Mouse (Mus musculus) E14TG2a.4 (cell line): ENCODE results near the gene Cldn1.

ENCODE experiments used
- CTCF ChIP-seq: conservative IDR thresholded peaks from 2 replicates; pipeline ENCODE4 v1.5.1; 2014; ENCODE audit warnings: low read length
- NANOG ChIP-seq: IDR thresholded peaks from 2 replicates; pipeline ENCODE4 v1.6.1; 2014; ENCODE audit warnings: borderline replicate concordance, low read length, mixed read lengths
- POU5F1 ChIP-seq: IDR thresholded peaks from 2 replicates; pipeline ENCODE4 v1.6.1; 2014; ENCODE audit warnings: low read length, borderline replicate concordance

- TF ChIP-seq CTCF (no peak), POU5F1 (no peak), NANOG (no peak)
Measured at GRCm38 (mm10) chr16:26350786-26351185, 20.9 kb downstream of the Cldn1 start.
